Comparison of ENCODE assay signal across 27 mouse cellular contexts in the genomic region with DNA sequence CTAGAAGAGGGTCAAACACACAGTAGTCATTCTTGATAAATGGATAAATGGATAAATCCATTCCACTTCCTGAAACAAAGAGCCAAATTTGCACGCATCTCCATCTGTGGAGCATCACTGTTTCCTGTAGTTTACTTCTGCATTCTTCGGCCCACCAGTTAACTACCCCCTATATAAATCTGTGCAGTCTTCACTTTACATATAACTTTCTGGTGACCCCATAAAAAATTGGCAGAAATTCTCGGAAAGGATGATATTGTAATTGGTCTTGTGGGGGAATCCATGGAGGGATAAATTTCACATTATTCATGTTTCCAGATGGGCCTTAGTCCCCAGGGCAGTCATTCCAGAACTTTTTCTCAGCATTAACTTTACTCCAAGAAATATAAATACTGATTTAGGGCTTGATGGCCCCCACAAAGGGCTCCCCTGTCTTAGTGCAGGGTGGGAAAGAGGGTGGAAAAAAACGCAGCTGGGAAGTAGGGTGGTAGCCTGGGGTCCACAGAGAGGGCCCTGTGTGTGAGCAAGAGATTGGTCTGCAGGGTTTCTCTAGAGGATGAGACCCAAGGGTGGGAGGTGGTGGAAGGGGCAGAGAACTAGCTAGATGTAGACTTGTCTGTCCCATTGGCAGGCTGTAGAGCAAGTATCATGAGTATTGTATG. TPM values are rescaled to one million over a fixed set of nuclear protein-coding genes. Genes with fewer than 3 reads are reported as not detected.
A peak's percentile ranks its signal among the peaks of the same experiment; 100 is the strongest.
DNase-seq lines count a peak whose midpoint lies in the region; ATAC-seq and TF ChIP-seq lines count a peak whose summit lies in the region.
"Had no signal": no experiment of that assay in that cellular context is flagged by ENCODE, and none has a peak within 500 bp of the region (broad histone marks: within the 10 kb centered on the region; RNA-seq: fewer than 3 reads in every experiment).

No protein-coding gene starts in this region.

- ATAC-seq in kidney, embryonic 14.5 days (ENCODE audit: low FRiP score, low TSS enrichment): peak; percentile 32; the same call in 1 of the 2 replicates
- ATAC-seq in lung, embryonic 14.5 days (ENCODE audit: insufficient read depth): peak; percentile 35
- 0 out of 2 replicates have a peak, but pooled peaks have one; percentile 4 for ATAC-seq in embryonic facial prominence, embryonic 15.5 days (ENCODE audit: insufficient number of reproducible peaks, low FRiP score, low TSS enrichment, low read depth)
- ATAC-seq in limb, embryonic 15.5 days (ENCODE audit: insufficient number of reproducible peaks, low FRiP score, low TSS enrichment, low read depth): peak; percentile 35; the same call in 1 of the 2 replicates
- ATAC-seq in liver, embryonic 11.5 days (replicated peaks; ENCODE audit: low FRiP score): no peak
- ATAC-seq: forebrain, embryonic 13.5 days; midbrain, embryonic 13.5 days; Patski had no signal

- no peak overlapping the region for H3K9ac ChIP-seq in kidney, embryonic 14.5 days (ENCODE audit: low read depth, low read length)
- H3K9ac ChIP-seq in lung, embryonic 14.5 days: no peak overlapping the region
- H3K9ac ChIP-seq in embryonic facial prominence, embryonic 15.5 days: no peak overlapping the region
- H3K9ac ChIP-seq in limb, embryonic 15.5 days: no peak overlapping the region
- H3K9ac ChIP-seq in liver, embryonic 11.5 days (ENCODE audit: low read depth, low read length): no peak overlapping the region
- H3K9ac ChIP-seq: embryonic facial prominence, embryonic 13.5 days; forebrain, embryonic 13.5 days; heart, embryonic 13.5 days; hindbrain, embryonic 15.5 days; liver, embryonic 13.5 days; midbrain, embryonic 13.5 days; neural tube, embryonic 13.5 days had no signal

- no peaks in the 10 kb centered on the region for H3K36me3 ChIP-seq in kidney, embryonic 14.5 days (ENCODE audit: control insufficient read depth, insufficient read depth, low read length)
- H3K36me3 ChIP-seq in lung, embryonic 14.5 days (ENCODE audit: insufficient read depth): no peaks in the 10 kb centered on the region
- H3K36me3 ChIP-seq in embryonic facial prominence, embryonic 15.5 days: no peaks in the 10 kb centered on the region
- H3K36me3 ChIP-seq in limb, embryonic 15.5 days: no peaks in the 10 kb centered on the region
- no peaks in the 10 kb centered on the region for H3K36me3 ChIP-seq in liver, embryonic 11.5 days (ENCODE audit: control insufficient read depth, insufficient read depth, low read length)
- H3K36me3 ChIP-seq: embryonic facial prominence, embryonic 13.5 days; heart, embryonic 13.5 days; hindbrain, embryonic 15.5 days; liver, embryonic 13.5 days; midbrain, embryonic 13.5 days; neural tube, embryonic 13.5 days had no signal

- H3K4me1 ChIP-seq in kidney, embryonic 14.5 days (ENCODE audit: control insufficient read depth, insufficient read depth, low read length): no peaks in the 10 kb centered on the region
- 0 out of 2 replicates have a peak, but pooled peaks cover 5% of the 10 kb centered on the region for H3K4me1 ChIP-seq in lung, embryonic 14.5 days (ENCODE audit: insufficient read depth)
- no peaks in the 10 kb centered on the region for H3K4me1 ChIP-seq in embryonic facial prominence, embryonic 15.5 days
- peaks cover 4% of the 10 kb centered on the region; the same call in 1 of the 2 replicates for H3K4me1 ChIP-seq in limb, embryonic 15.5 days
- H3K4me1 ChIP-seq in liver, embryonic 11.5 days (replicated peaks; ENCODE audit: control insufficient read depth, insufficient read depth, low read length): 0 out of 2 replicates have a peak, but pooled peaks cover 3% of the 10 kb centered on the region
- H3K4me1 ChIP-seq: hindbrain, embryonic 15.5 days; midbrain, embryonic 13.5 days; neural tube, embryonic 13.5 days had no signal

- no peak overlapping the region for H3K4me2 ChIP-seq in kidney, embryonic 14.5 days (replicated peaks; ENCODE audit: low read depth, low read length)
- no peak overlapping the region for H3K4me2 ChIP-seq in lung, embryonic 14.5 days
- no peak overlapping the region for H3K4me2 ChIP-seq in embryonic facial prominence, embryonic 15.5 days (replicated peaks)
- H3K4me2 ChIP-seq in limb, embryonic 15.5 days: no peak overlapping the region
- no peak overlapping the region for H3K4me2 ChIP-seq in liver, embryonic 11.5 days
- H3K4me2 ChIP-seq: embryonic facial prominence, embryonic 13.5 days; forebrain, embryonic 13.5 days; heart, embryonic 13.5 days; hindbrain, embryonic 15.5 days; liver, embryonic 13.5 days; midbrain, embryonic 13.5 days; neural tube, embryonic 13.5 days had no signal

- no peak overlapping the region for H3K4me3 ChIP-seq in kidney, embryonic 14.5 days (ENCODE audit: low read length)
- H3K4me3 ChIP-seq in lung, embryonic 14.5 days (ENCODE audit: low read depth, low read length): no peak overlapping the region
- no peak overlapping the region for H3K4me3 ChIP-seq in embryonic facial prominence, embryonic 15.5 days (replicated peaks)
- H3K4me3 ChIP-seq in limb, embryonic 15.5 days: no peak overlapping the region
- H3K4me3 ChIP-seq in liver, embryonic 11.5 days (ENCODE audit: low read depth, low read length): no peak overlapping the region
- H3K4me3 ChIP-seq: embryonic facial prominence, embryonic 13.5 days; forebrain, embryonic 13.5 days; heart, embryonic 13.5 days; hindbrain, embryonic 15.5 days; liver, embryonic 13.5 days; midbrain, embryonic 13.5 days; neural tube, embryonic 13.5 days had no signal

- H3K27ac ChIP-seq in kidney, embryonic 14.5 days (ENCODE audit: low read depth, low read length): no peak overlapping the region
- H3K27ac ChIP-seq in lung, embryonic 14.5 days (ENCODE audit: low read depth): peak overlapping the region; percentile 44; the same call in 1 of the 2 replicates
- H3K27ac ChIP-seq in embryonic facial prominence, embryonic 15.5 days (replicated peaks): no peak overlapping the region
- H3K27ac ChIP-seq in limb, embryonic 15.5 days: peak overlapping the region; percentile 27; the same call in 1 of the 2 replicates
- H3K27ac ChIP-seq in liver, embryonic 11.5 days (ENCODE audit: low read depth, low read length): no peak overlapping the region
- H3K27ac ChIP-seq: embryonic facial prominence, embryonic 13.5 days; forebrain, embryonic 13.5 days; heart, embryonic 13.5 days; hindbrain, embryonic 15.5 days; liver, embryonic 13.5 days; macrophage; midbrain, embryonic 13.5 days; neural tube, embryonic 13.5 days had no signal

- no peaks in the 10 kb centered on the region for H3K9me3 ChIP-seq in kidney, embryonic 14.5 days (ENCODE audit: control insufficient read depth, low read length)
- H3K9me3 ChIP-seq in lung, embryonic 14.5 days (ENCODE audit: low read depth, low read length): no peaks in the 10 kb centered on the region
- no peaks in the 10 kb centered on the region for H3K9me3 ChIP-seq in embryonic facial prominence, embryonic 15.5 days (replicated peaks)
- H3K9me3 ChIP-seq in limb, embryonic 15.5 days: no peaks in the 10 kb centered on the region
- H3K9me3 ChIP-seq in liver, embryonic 11.5 days (ENCODE audit: control insufficient read depth, low read length): no peaks in the 10 kb centered on the region
- H3K9me3 ChIP-seq: embryonic facial prominence, embryonic 13.5 days; forebrain, embryonic 13.5 days; hindbrain, embryonic 15.5 days; liver, embryonic 13.5 days; midbrain, embryonic 13.5 days; neural tube, embryonic 13.5 days had no signal

- no peaks in the 10 kb centered on the region for H3K27me3 ChIP-seq in kidney, embryonic 14.5 days (ENCODE audit: control insufficient read depth, insufficient read depth, low read length)
- no peaks in the 10 kb centered on the region for H3K27me3 ChIP-seq in lung, embryonic 14.5 days (ENCODE audit: insufficient read depth, low read length)
- no peaks in the 10 kb centered on the region for H3K27me3 ChIP-seq in embryonic facial prominence, embryonic 15.5 days
- no peaks in the 10 kb centered on the region for H3K27me3 ChIP-seq in limb, embryonic 15.5 days
- no peaks in the 10 kb centered on the region for H3K27me3 ChIP-seq in liver, embryonic 11.5 days (replicated peaks; ENCODE audit: control insufficient read depth, insufficient read depth, low read length)
- H3K27me3 ChIP-seq: embryonic facial prominence, embryonic 13.5 days; forebrain, embryonic 13.5 days; heart, embryonic 13.5 days; hindbrain, embryonic 15.5 days; liver, embryonic 13.5 days; midbrain, embryonic 13.5 days; neural tube, embryonic 13.5 days; Patski had no signal

- WGBS in kidney, embryonic 14.5 days: 68% methylated on average over 4 of the region's 4 CpGs
- 45% methylated on average over 4 of the region's 4 CpGs for WGBS in lung, embryonic 14.5 days
- 51% methylated on average over 4 of the region's 4 CpGs for WGBS in embryonic facial prominence, embryonic 15.5 days
- WGBS in limb, embryonic 15.5 days: 47% methylated on average over 4 of the region's 4 CpGs
- 74% methylated on average over 4 of the region's 4 CpGs for WGBS in liver, embryonic 11.5 days

- TF ChIP-seq CTCF in lung, embryonic 14.5 days (IDR thresholded peaks at IDR 0.05; ENCODE audit: low read depth): no peak

- DNase-seq in kidney, adult 18-20 months: no peak
- DNase-seq in lung, embryonic 14.5 days: peak; percentile 42
- DNase-seq in lung, postnatal 14 days: no peak
- no peak for DNase-seq in liver, embryonic 11.5 days (ENCODE audit: low spot score)
- no peak for DNase-seq in thymus, adult 18-20 months
- DNase-seq: adrenal gland, postnatal 10 days; cerebellum, adult 11 months; cerebellum, adult 9-10 months; cerebellum, postnatal 36 days; gastrocnemius, postnatal 10 days; heart, postnatal 10 days; kidney, adult 11 months; kidney, postnatal 36 days; liver, embryonic 13.5 days; right cerebral cortex, postnatal 4 days; thymus, postnatal 25 days had no signal

RNA-seq across cellular contexts. Expression of gene Cbr4, which starts 58.6 kb away (rescaled TPM):
- 30.6 and 40.2 TPM in 2 replicates for polyA plus RNA-seq in kidney, embryonic 14.5 days (2014; fragmentation: Nextera tagmentation; extraction: Ambion mirVana)
- polyA plus RNA-seq in lung, embryonic 14.5 days (2014; fragmentation: Nextera tagmentation; extraction: Ambion mirVana): 26.4 and 31.6 TPM in 2 replicates
- 27.7 and 27.8 TPM in 2 replicates for polyA plus RNA-seq in embryonic facial prominence, embryonic 15.5 days (2015; fragmentation: Nextera tagmentation; extraction: Ambion mirVana)
- polyA plus RNA-seq in limb, embryonic 15.5 days (2015; fragmentation: Nextera tagmentation; extraction: Ambion mirVana): 26.7 and 30.4 TPM in 2 replicates
- 33.3 and 37.3 TPM in 2 replicates for polyA plus RNA-seq in liver, embryonic 11.5 days (2014; fragmentation: Nextera tagmentation; extraction: Ambion mirVana)

Comparison
In these comparisons a context has a peak if more than half of its experiments do, and no peak if none do; other contexts are left out.
1. H3K27ac ChIP-seq: peak in lung, embryonic 14.5 days (single experiment) and limb, embryonic 15.5 days (single experiment); none in kidney, embryonic 14.5 days (single experiment), embryonic facial prominence, embryonic 15.5 days (single experiment) and liver, embryonic 11.5 days (single experiment).